Mouse (Mus musculus) neural tube, embryonic 14.5 days (tissue): ENCODE measurements at regions not wholly inside any gene's neighbourhood (a gene's known extent, or its start where the extent isn't known, plus 50 kb on each side); places are given as distances from the start of the nearest gene placed in this dataset.

Experiments used
- ATAC-seq: fragments of 200-750 bp; cut with Nextera tagmentation; 2 replicates; pipeline ENCODE4 v1.8.0; 2017; ENCODE audit warnings: low read depth, mild to moderate bottlenecking, moderate TSS enrichment, moderate library complexity
- H3K27ac ChIP-seq: fragments of 300-500 bp; sonication (generic); 2 replicates; pipeline ENCODE4 v1.5.1; 2014; ENCODE audit warnings: low read depth, mild to moderate bottlenecking, control low read depth, low read length, moderate library complexity, mixed read lengths
- H3K27me3 ChIP-seq: fragments of 300-500 bp; sonication (generic); 2 replicates; pipeline ENCODE4 v1.6.1; 2014; ENCODE audit warnings: low read length; ENCODE audit not compliant: control insufficient read depth, insufficient read depth
- H3K36me3 ChIP-seq: fragments of 300-500 bp; sonication (generic); 2 replicates; pipeline ENCODE4 v1.6.1; 2014; ENCODE audit warnings: low read length, mixed read lengths; ENCODE audit not compliant: control insufficient read depth, insufficient read depth
- H3K4me1 ChIP-seq: fragments of 300-500 bp; sonication (generic); 2 replicates; pipeline ENCODE4 v1.6.1; 2014; ENCODE audit warnings: low read length; ENCODE audit not compliant: control insufficient read depth, insufficient read depth
- H3K4me2 ChIP-seq: fragments of 300-500 bp; sonication (generic); 2 replicates; pipeline ENCODE4 v1.6.1; 2014; ENCODE audit warnings: mild to moderate bottlenecking, low read depth, low read length, control low read depth
- H3K4me3 ChIP-seq: fragments of 300-500 bp; sonication (generic); 2 replicates; pipeline ENCODE4 v1.5.1; 2014; ENCODE audit warnings: low read depth, low read length, control low read depth, mixed read lengths
- H3K9ac ChIP-seq: fragments of 300-500 bp; sonication (generic); replicated peaks from 2 replicates; pipeline ENCODE4 v1.6.1; 2014; ENCODE audit warnings: low read depth, mild to moderate bottlenecking, control low read depth, low read length, mixed read lengths
- H3K9me3 ChIP-seq: fragments of 300-500 bp; sonication (generic); 2 replicates; pipeline ENCODE4 v1.6.1; 2016; ENCODE audit warnings: low read length; ENCODE audit not compliant: control insufficient read depth
- WGBS: fragments of 180-500 bp; shearing (Covaris S2); extraction: QIAGEN DNeasy Blood & Tissue Kit; methylation state at CpG from one replicate; pipeline ENCODE4 v1.1.7; 2014; 5-methylcytosine and 5-hydroxymethylcytosine counted together

DNA sequence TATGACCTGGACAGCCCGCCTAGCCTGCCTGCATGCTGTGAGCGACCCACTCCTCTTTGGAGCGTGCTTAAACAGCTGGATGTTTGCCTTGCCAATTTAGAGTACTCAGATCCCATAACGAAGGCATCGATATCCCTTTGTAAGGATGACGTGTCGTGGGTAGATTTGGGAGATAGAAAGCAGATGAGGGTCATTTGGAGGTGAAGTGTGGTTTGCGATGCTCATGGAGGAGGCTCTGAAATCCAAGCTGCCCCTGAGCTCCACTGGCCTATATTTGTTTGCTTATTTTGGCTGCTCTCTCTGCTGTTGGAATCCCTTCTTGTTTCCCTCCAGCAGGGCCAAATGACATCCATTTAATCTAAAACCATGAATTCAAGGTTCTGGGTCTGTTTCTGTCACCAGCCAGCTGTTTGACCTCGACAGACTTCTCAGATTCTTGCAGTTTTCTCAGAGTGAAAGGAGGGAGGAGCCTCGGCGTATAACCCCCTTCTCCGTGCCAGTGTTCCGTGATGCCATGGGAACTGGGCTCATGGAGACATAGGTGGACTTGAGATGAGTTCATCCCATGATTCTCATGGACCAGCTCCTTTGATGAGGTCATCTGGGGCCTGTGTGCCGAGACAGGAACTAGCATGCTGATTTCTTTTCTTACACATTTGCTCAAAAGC, 144.7 kb upstream of the Mki67 start:
- no peak for ATAC-seq
- H3K9me3 ChIP-seq = no peaks in the 10 kb centered on the region
- no peak overlapping the region for H3K4me2 ChIP-seq
- 75% methylated on average over 14 of the region's 14 CpGs for WGBS
- H3K4me1 ChIP-seq = peaks cover 8% of the 10 kb centered on the region; the same call in 1 of the 2 replicates
- H3K36me3 ChIP-seq = no peaks in the 10 kb centered on the region
- no peaks in the 10 kb centered on the region for H3K27me3 ChIP-seq
- H3K27ac ChIP-seq = no peak overlapping the region
- no peak overlapping the region for H3K9ac ChIP-seq
- no peak overlapping the region for H3K4me3 ChIP-seq

DNA sequence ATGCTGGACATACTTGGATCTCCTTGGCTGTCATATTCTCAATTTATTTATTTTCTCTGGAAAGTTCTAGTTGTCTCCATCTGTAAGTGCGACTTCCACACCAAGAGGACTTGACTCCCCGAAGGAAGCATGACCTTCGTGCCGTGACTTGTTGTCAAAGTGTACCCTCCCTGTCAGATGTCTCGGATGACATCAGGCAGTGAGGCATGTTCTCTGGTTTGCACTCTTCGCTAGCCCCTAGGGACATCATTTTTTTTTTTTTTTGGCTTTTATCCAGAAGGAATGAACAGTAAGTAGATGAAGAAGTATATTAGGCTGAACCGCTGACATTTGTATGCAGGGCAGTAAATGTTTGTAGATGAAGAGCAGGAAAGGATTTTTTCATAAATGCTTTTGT, 145.2 kb upstream of the Mki67 start:
- ATAC-seq = no peak
- no peaks in the 10 kb centered on the region for H3K9me3 ChIP-seq
- no peaks in the 10 kb centered on the region for H3K36me3 ChIP-seq

DNA sequence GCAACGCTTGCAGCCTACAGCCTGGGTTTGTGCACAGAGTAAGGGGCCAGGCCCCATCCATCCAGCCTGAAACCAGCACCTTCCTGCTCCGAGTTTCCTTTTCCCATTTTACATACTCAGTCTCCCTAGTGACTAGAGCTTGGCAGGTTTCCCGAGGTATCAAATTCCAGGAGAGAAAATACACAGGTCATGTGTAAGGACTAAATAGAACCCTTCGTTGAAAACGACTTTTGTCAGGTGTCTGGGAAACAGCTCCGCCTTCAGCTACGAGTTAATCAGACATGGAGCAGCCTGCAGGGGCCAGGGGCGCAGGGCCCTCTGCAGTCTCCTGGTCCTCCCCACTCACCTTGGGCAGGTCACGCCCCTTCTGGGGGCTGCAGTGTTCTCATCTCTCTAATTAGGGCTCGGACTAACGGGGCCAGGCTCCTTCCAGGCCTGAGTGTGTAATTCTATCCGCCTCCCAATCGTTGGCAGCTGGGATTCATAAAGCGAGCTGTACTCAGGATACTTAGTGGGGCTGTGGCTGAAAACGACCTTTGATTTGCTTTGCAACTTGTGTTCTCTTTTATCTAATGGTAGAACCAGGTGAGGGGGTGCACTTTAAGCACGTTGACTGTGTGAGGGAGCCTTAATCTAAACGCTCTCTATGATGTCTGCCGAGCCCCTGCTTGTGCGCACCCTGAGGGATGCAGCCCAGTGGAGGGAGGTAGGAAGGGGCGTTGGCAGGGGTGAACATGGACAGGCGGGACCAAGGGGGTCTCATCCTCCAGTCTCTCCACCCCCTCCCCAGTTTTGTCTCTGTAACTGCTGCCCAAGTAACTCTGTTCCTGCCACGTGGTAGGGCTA, 147.6 kb upstream of the Mki67 start:
- Histone ChIP-seq H3K27me3 (no peaks in the 10 kb centered on the region), H3K9ac (no peak overlapping the region), H3K9me3 (no peaks in the 10 kb centered on the region), H3K4me1 (peaks cover 8% of the 10 kb centered on the region; the same call in 1 of the 2 replicates), H3K4me2 (no peak overlapping the region), H3K27ac (no peak overlapping the region), H3K36me3 (no peaks in the 10 kb centered on the region), H3K4me3 (no peak overlapping the region)
- WGBS = 47% methylated on average over 22 of the region's 22 CpGs
- no peak for ATAC-seq

More for the DNA sequence above, 145.2 kb upstream of the Mki67 start:
- Histone ChIP-seq H3K9ac (no peak overlapping the region), H3K27ac (no peak overlapping the region), H3K4me3 (no peak overlapping the region), H3K27me3 (no peaks in the 10 kb centered on the region), H3K4me1 (peaks cover 8% of the 10 kb centered on the region; the same call in 1 of the 2 replicates), H3K4me2 (no peak overlapping the region)
- WGBS = 64% methylated on average over 7 of the region's 7 CpGs

DNA sequence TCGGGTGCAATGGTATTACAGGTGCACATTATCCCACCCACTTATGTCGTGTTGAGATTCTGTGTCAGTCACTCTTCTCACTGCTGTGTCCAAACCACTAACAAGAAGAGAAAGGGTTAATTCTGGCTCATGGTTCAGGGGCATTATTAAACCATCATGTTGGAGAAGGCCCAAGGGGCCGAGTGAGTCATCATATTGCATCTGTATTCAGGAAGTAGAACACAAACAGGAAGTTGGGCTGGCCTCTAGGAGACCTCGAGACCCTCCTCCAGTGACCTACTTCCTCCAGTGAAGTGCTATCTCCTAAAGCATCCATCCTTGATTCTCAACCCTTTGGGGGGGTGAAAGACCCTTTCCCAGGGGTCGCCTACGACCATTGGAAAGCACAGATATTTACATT, 154.8 kb upstream of the Mki67 start:
- ATAC-seq = no peak
- 85% methylated on average over 6 of the region's 6 CpGs for WGBS
- Histone ChIP-seq H3K4me3 (no peak overlapping the region), H3K36me3 (no peaks in the 10 kb centered on the region), H3K9ac (no peak overlapping the region), H3K27me3 (no peaks in the 10 kb centered on the region), H3K4me1 (no peaks in the 10 kb centered on the region), H3K4me2 (no peak overlapping the region), H3K27ac (no peak overlapping the region), H3K9me3 (no peaks in the 10 kb centered on the region)

DNA sequence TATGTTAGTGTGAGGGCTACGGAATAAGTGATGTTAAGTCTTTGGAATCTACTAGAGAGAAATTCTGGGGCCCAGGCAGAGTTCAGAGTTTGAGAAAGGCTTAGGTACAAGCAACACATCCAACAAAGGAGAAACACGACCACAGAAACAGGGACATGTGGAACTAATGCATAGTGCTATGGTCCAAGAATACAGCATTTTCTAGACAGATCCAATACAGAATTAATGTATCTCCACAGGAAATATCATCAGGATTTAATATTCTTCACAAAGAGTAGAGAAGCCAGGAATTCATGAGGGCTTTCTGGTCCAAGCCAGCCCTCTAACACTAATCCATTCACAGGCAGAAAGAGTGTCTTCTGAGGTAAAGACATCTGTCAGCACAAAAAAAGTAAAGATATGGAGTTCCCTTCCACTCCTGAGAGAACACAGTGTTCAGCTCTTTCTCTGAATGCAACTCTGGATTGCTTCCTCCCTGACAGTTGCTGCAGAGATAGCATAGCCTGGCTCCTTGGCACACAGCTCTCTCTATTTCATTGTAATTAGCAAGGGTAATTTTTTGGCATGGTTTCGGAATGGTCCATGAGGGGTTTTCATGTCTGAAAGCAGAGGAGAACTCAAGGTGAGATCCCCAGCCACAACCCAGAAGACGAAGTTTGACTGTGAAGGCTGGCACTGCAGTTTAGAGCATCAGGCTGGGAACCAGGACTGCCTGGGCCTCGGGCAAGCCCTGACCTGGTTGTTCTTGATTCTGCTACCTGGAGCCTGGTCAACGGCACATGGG, 161.1 kb upstream of the Mki67 start:
- no peaks in the 10 kb centered on the region for H3K9me3 ChIP-seq
- 81% methylated on average over 6 of the region's 6 CpGs for WGBS
- no peak overlapping the region for H3K4me2 ChIP-seq
- H3K36me3 ChIP-seq = no peaks in the 10 kb centered on the region
- no peaks in the 10 kb centered on the region for H3K27me3 ChIP-seq
- H3K4me1 ChIP-seq = no peaks in the 10 kb centered on the region
- no peak overlapping the region for H3K27ac ChIP-seq
- H3K9ac ChIP-seq = no peak overlapping the region
- no peak for ATAC-seq
- no peak overlapping the region for H3K4me3 ChIP-seq

DNA sequence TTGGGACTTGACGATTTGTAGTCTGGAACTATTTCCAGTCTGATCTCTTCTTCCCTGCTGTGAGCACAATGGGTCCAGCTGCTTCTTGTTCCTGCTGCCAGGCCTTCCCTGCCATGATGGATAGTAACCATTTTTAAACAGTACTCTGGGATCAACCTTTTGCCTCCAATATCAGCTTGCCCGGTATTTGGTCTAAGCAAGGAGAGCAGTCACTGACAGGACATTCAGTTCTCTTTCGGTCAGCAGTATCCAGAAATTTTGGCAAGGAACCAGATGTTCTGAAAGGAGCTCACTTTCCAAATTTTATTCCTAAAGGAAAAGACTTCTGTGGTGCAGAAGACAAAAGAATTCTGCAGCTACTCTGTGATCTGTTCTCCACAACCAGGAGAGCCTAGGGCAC, 162.6 kb upstream of the Mki67 start:
- no peaks in the 10 kb centered on the region for H3K36me3 ChIP-seq
- no peak overlapping the region for H3K27ac ChIP-seq
- H3K4me1 ChIP-seq = no peaks in the 10 kb centered on the region
- no peaks in the 10 kb centered on the region for H3K27me3 ChIP-seq
- H3K4me2 ChIP-seq = no peak overlapping the region
- ATAC-seq = no peak
- no peaks in the 10 kb centered on the region for H3K9me3 ChIP-seq
- 69% methylated on average over 3 of the region's 3 CpGs for WGBS
- H3K9ac ChIP-seq = no peak overlapping the region
- no peak overlapping the region for H3K4me3 ChIP-seq

DNA sequence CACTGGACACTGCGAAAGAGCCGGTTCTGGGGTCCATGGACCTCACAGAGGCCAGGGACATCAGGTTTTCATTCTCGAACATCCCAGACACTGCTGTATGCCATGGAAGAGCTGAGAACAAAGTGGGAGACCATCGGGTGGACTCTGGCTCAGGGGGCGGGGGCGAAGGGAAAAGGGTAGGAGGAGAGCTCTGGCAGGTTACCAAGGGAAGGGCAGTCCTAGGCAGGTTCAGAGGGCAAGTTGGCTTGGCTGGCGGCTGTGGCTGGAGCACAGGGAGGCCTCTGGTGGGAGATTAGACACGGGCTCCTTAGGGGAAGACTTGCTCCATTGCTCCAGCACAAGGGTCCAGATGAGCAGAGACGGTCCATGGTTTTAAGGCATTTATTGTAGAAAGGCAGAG, 164.3 kb upstream of the Mki67 start:
- no peak for ATAC-seq
- H3K36me3 ChIP-seq = no peaks in the 10 kb centered on the region
- no peak overlapping the region for H3K4me3 ChIP-seq
- no peak overlapping the region for H3K27ac ChIP-seq
- H3K4me2 ChIP-seq = no peak overlapping the region
- WGBS = 91% methylated on average over 9 of the region's 9 CpGs
- no peak overlapping the region for H3K9ac ChIP-seq
- H3K27me3 ChIP-seq = no peaks in the 10 kb centered on the region
- no peaks in the 10 kb centered on the region for H3K4me1 ChIP-seq
- H3K9me3 ChIP-seq = no peaks in the 10 kb centered on the region

DNA sequence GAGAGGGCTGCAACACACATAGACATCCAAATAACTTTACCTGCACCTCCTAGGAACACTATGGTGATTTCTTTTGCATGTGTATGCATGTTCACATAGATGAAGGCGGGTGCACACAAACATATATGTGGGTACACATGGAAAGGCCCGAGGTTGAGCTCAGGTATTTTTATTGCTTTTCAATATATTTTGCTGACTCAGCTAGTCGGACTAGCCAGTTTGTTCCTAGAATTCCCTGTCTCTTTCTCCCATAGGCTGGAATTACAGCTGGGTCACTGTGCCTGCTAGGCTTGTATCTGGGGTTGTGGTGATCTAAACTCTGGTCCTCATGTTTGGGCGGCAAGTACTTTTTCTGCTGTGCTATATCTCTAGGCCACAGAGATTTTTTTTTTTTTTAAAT, 166.1 kb upstream of the Mki67 start:
- H3K4me2 ChIP-seq = no peak overlapping the region
- H3K4me1 ChIP-seq = no peaks in the 10 kb centered on the region
- H3K27ac ChIP-seq = no peak overlapping the region
- H3K9me3 ChIP-seq = no peaks in the 10 kb centered on the region
- WGBS = 92% methylated on average over 4 of the region's 4 CpGs
- no peak overlapping the region for H3K4me3 ChIP-seq
- no peaks in the 10 kb centered on the region for H3K27me3 ChIP-seq
- ATAC-seq = no peak
- no peaks in the 10 kb centered on the region for H3K36me3 ChIP-seq
- no peak overlapping the region for H3K9ac ChIP-seq
